ENCODE assay signal across 21 mouse cellular contexts in the genomic region with DNA sequence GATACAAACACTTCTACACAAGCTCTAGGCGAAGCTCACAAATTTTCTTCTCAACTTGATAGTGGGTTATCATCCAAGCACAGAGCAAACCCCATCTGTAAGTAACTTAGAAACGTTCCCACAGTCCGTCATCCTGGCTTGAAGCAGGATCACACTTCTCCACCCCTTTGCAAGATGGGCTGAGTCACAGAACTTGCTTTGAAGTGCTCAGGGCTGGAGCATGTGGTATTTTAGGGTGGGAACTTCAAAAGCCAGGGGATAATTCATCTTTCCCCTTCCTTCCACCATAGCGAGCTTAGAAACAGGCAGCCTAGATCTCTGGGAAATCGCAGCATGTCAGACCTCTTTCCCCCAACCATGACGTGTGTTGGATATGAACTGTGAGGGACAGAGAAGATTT. TPM values are rescaled to one million over a fixed set of nuclear protein-coding genes. Genes with fewer than 3 reads are reported as not detected.
DNase-seq lines count a peak whose midpoint lies in the region; ATAC-seq and TF ChIP-seq lines count a peak whose summit lies in the region.
"Had no signal": no experiment of that assay in that cellular context is flagged by ENCODE, and none has a peak within 500 bp of the region (broad histone marks: within the 10 kb centered on the region; RNA-seq: fewer than 3 reads in every experiment).

No protein-coding gene starts in this region.

- 70% methylated on average over 6 of the region's 6 CpGs for WGBS in forebrain, postnatal 0 days
- WGBS in forebrain, embryonic 13.5 days: 80% methylated on average over 6 of the region's 6 CpGs
- 10% methylated on average over 6 of the region's 6 CpGs for WGBS in limb, embryonic 14.5 days
- WGBS in limb, embryonic 10.5 days: 18% methylated on average over 6 of the region's 6 CpGs

- H3K36me3 ChIP-seq in forebrain, postnatal 0 days (ENCODE audit: insufficient read depth): no peaks in the 10 kb centered on the region
- no peaks in the 10 kb centered on the region for H3K36me3 ChIP-seq in forebrain, embryonic 13.5 days (ENCODE audit: poor library complexity, severe bottlenecking)
- H3K36me3 ChIP-seq in limb, embryonic 14.5 days (ENCODE audit: control insufficient read depth, insufficient read depth, low read length): no peaks in the 10 kb centered on the region
- no peaks in the 10 kb centered on the region for H3K36me3 ChIP-seq in limb, embryonic 10.5 days
- no peaks in the 10 kb centered on the region for H3K36me3 ChIP-seq in myocyte (ENCODE audit: control insufficient read depth, insufficient read depth)
- H3K36me3 ChIP-seq: embryonic facial prominence, embryonic 15.5 days; limb, embryonic 12.5 days had no signal

- no peak for DNase-seq in forebrain, postnatal 0 days
- DNase-seq in limb, embryonic 14.5 days (ENCODE audit: low spot score): no peak
- DNase-seq in limb, embryonic 10.5 days (ENCODE audit: low spot score): no peak
- peak; percentile 16 for DNase-seq in forelimb bud, embryonic 11.5 days (ENCODE audit: low read depth, low spot score)
- DNase-seq in urinary bladder, postnatal 10 days (ENCODE audit: low spot score): no peak
- DNase-seq: cerebellum, adult 11 months; cerebellum, postnatal 14 days; gastrocnemius, postnatal 25 days; kidney, postnatal 36 days; layer of hippocampus, adult 9-11 months; lung, postnatal 36 days; right cerebral cortex, postnatal 25 days; thymus, postnatal 14 days had no signal

- no peak overlapping the region for H3K4me3 ChIP-seq in forebrain, postnatal 0 days (ENCODE audit: low read depth, low read length)
- no peak overlapping the region for H3K4me3 ChIP-seq in forebrain, embryonic 13.5 days
- no peak overlapping the region for H3K4me3 ChIP-seq in limb, embryonic 14.5 days (replicated peaks; ENCODE audit: low read length)
- H3K4me3 ChIP-seq in limb, embryonic 10.5 days: no peak overlapping the region
- no peak overlapping the region for H3K4me3 ChIP-seq in myocyte
- H3K4me3 ChIP-seq: embryonic facial prominence, embryonic 15.5 days; limb, embryonic 12.5 days had no signal

- no peak overlapping the region for H3K9ac ChIP-seq in forebrain, postnatal 0 days
- no peak overlapping the region for H3K9ac ChIP-seq in forebrain, embryonic 13.5 days
- H3K9ac ChIP-seq in limb, embryonic 14.5 days (ENCODE audit: low read depth, low read length, severe bottlenecking): no peak overlapping the region
- H3K9ac ChIP-seq: embryonic facial prominence, embryonic 15.5 days; limb, embryonic 12.5 days; liver, embryonic 14.5 days had no signal

- ATAC-seq in forebrain, postnatal 0 days: peak; percentile 83
- ATAC-seq in forebrain, embryonic 13.5 days: no peak
- no peak for ATAC-seq in limb, embryonic 14.5 days (ENCODE audit: low FRiP score, low read depth)
- ATAC-seq: midbrain, embryonic 16.5 days had no signal

- no peaks in the 10 kb centered on the region for H3K27me3 ChIP-seq in forebrain, postnatal 0 days (ENCODE audit: insufficient read depth, low read length)
- peaks cover 9% of the 10 kb centered on the region; the same call in 1 of the 2 replicates for H3K27me3 ChIP-seq in forebrain, embryonic 13.5 days
- H3K27me3 ChIP-seq in limb, embryonic 14.5 days (ENCODE audit: control insufficient read depth, insufficient read depth, low read length): peaks cover 4% of the 10 kb centered on the region; the same call in 1 of the 2 replicates
- H3K27me3 ChIP-seq in limb, embryonic 10.5 days (ENCODE audit: low read depth, poor library complexity, severe bottlenecking): peaks cover 11% of the 10 kb centered on the region
- no peaks in the 10 kb centered on the region for H3K27me3 ChIP-seq in myocyte (ENCODE audit: control insufficient read depth, insufficient read depth, insufficient read length)

- no peak for TF ChIP-seq POLR2A in limb, embryonic 14.5 days (IDR thresholded peaks at IDR 0.05; ENCODE audit: borderline replicate concordance, extremely low read depth, insufficient read depth, insufficient read length)
- no peak for TF ChIP-seq POLR2A in myocyte (IDR thresholded peaks at IDR 0.05; ENCODE audit: insufficient read length, low read depth)

- no peak overlapping the region for H3ac ChIP-seq in myocyte (ENCODE audit: control insufficient read depth, insufficient read length)

- H3K27ac ChIP-seq in forebrain, postnatal 0 days (ENCODE audit: low read depth, low read length): no peak overlapping the region
- H3K27ac ChIP-seq in forebrain, embryonic 13.5 days: no peak overlapping the region
- 0 out of 2 replicates have a peak overlapping the region, but pooled peaks have one; percentile 38 for H3K27ac ChIP-seq in limb, embryonic 14.5 days (replicated peaks; ENCODE audit: low read depth, low read length)
- H3K27ac ChIP-seq in limb, embryonic 10.5 days: no peak overlapping the region
- H3K27ac ChIP-seq: embryonic facial prominence, embryonic 15.5 days; limb, embryonic 12.5 days; liver, embryonic 14.5 days had no signal

- no peaks in the 10 kb centered on the region for H3K4me1 ChIP-seq in forebrain, postnatal 0 days (ENCODE audit: insufficient read depth)
- 0 out of 2 replicates have a peak, but pooled peaks cover 1% of the 10 kb centered on the region for H3K4me1 ChIP-seq in forebrain, embryonic 13.5 days
- no peaks in the 10 kb centered on the region for H3K4me1 ChIP-seq in limb, embryonic 14.5 days (ENCODE audit: control insufficient read depth, insufficient read depth, low read length)
- peaks cover 7% of the 10 kb centered on the region for H3K4me1 ChIP-seq in limb, embryonic 10.5 days
- H3K4me1 ChIP-seq: limb, embryonic 12.5 days had no signal

- no peak overlapping the region for H3K4me2 ChIP-seq in forebrain, postnatal 0 days (ENCODE audit: low read depth)
- no peak overlapping the region for H3K4me2 ChIP-seq in forebrain, embryonic 13.5 days
- H3K4me2 ChIP-seq in limb, embryonic 14.5 days (replicated peaks; ENCODE audit: low read depth, low read length, severe bottlenecking): no peak overlapping the region
- H3K4me2 ChIP-seq in myocyte (ENCODE audit: low read depth): peak overlapping the region; percentile 48
- H3K4me2 ChIP-seq: embryonic facial prominence, embryonic 15.5 days; limb, embryonic 12.5 days had no signal

- no peaks in the 10 kb centered on the region for H3K9me3 ChIP-seq in forebrain, postnatal 0 days (ENCODE audit: low read length)
- no peaks in the 10 kb centered on the region for H3K9me3 ChIP-seq in forebrain, embryonic 13.5 days (replicated peaks)
- H3K9me3 ChIP-seq in limb, embryonic 14.5 days (ENCODE audit: control insufficient read depth, low read length): no peaks in the 10 kb centered on the region
- H3K9me3 ChIP-seq in limb, embryonic 10.5 days (replicated peaks): no peaks in the 10 kb centered on the region
- H3K9me3 ChIP-seq: embryonic facial prominence, embryonic 15.5 days; limb, embryonic 12.5 days had no signal

- TF ChIP-seq CTCF in forebrain, postnatal 0 days (IDR thresholded peaks at IDR 0.05; ENCODE audit: low read depth): no peak

- no peaks in the 10 kb centered on the region for H3K79me2 ChIP-seq in myocyte (ENCODE audit: control insufficient read depth, insufficient read depth)

TF ChIP-seq in myocyte, 11 proteins besides CTCF, POLR2A, EP300 and RAD21 (continues in another document):
- TF ChIP-seq TCF3 (IDR thresholded peaks at IDR 0.05; ENCODE audit: insufficient read length, low read depth) (no peak), MYOG (IDR thresholded peaks at IDR 0.05; ENCODE audit: control insufficient read depth in 1 of 3, insufficient read depth in 1 of 3, insufficient read length in 2 of 3, low read depth in 2 of 3) (no peak), POLR2AphosphoS2 (IDR thresholded peaks at IDR 0.05; ENCODE audit: insufficient read length, low read depth) (no peak), MAX (IDR thresholded peaks at IDR 0.05; ENCODE audit: low read depth) (no peak), REST (IDR thresholded peaks at IDR 0.05; ENCODE audit: insufficient read depth, insufficient read length) (no peak), CEBPB (IDR thresholded peaks at IDR 0.05; ENCODE audit: insufficient read depth, poor library complexity, severe bottlenecking) (no peak)

RNA-seq across cellular contexts. Expression of a gene that starts 5.3 kb away (rescaled TPM):
- 32.9 and 33.8 TPM in 2 replicates for total RNA-seq in forebrain, postnatal 0 days (2014; rRNA removed)
- 28.9 and 31.6 TPM in 2 replicates for polyA plus RNA-seq in forebrain, postnatal 0 days (2015; fragmentation: Nextera tagmentation; extraction: Ambion mirVana)
- polyA plus RNA-seq in forebrain, embryonic 13.5 days (2015; fragmentation: Nextera tagmentation; extraction: Ambion mirVana): 8.6 and 12.2 TPM in 2 replicates
- 0.37 and 0.43 TPM in 2 replicates for polyA plus RNA-seq in limb, embryonic 14.5 days (2012; rRNA removed)
- polyA plus RNA-seq in limb, embryonic 14.5 days (2014; fragmentation: Nextera tagmentation; extraction: Ambion mirVana): 0.39 and 0.50 TPM in 2 replicates
- polyA plus RNA-seq in limb, embryonic 10.5 days (2016; fragmentation: Nextera tagmentation; extraction: Ambion mirVana): 0.39 and 0.45 TPM in 2 replicates
- polyA plus RNA-seq in myocyte (2012; fragmentation: generic; extraction: Trizol): 0.53 TPM
- total RNA-seq: megakaryocyte-erythroid progenitor cell, adult 5-6 weeks; neutrophil, adult 5-6 weeks had no signal

RNA-seq across cellular contexts. Expression of a gene that starts 21.3 kb away (rescaled TPM):
- 5.3 and 7.8 TPM in 2 replicates for total RNA-seq in forebrain, postnatal 0 days (2014; rRNA removed)
- 7.6 and 8.9 TPM in 2 replicates for polyA plus RNA-seq in forebrain, postnatal 0 days (2015; fragmentation: Nextera tagmentation; extraction: Ambion mirVana)
- polyA plus RNA-seq in forebrain, embryonic 13.5 days (2015; fragmentation: Nextera tagmentation; extraction: Ambion mirVana): 7.0 and 8.3 TPM in 2 replicates
- polyA plus RNA-seq in limb, embryonic 14.5 days (2012; rRNA removed): 10.0 and 10.3 TPM in 2 replicates
- 14.6 and 16.1 TPM in 2 replicates for polyA plus RNA-seq in limb, embryonic 14.5 days (2014; fragmentation: Nextera tagmentation; extraction: Ambion mirVana)
- 6.9 and 9.6 TPM in 2 replicates for polyA plus RNA-seq in limb, embryonic 10.5 days (2016; fragmentation: Nextera tagmentation; extraction: Ambion mirVana)
- 41.9 TPM for polyA plus RNA-seq in myocyte (2012; fragmentation: generic; extraction: Trizol)
- total RNA-seq: megakaryocyte-erythroid progenitor cell, adult 5-6 weeks; neutrophil, adult 5-6 weeks had no signal

RNA-seq across cellular contexts. Expression of a gene that starts 45.7 kb away (rescaled TPM):
- 109 and 121 TPM in 2 replicates for total RNA-seq in forebrain, postnatal 0 days (2014; rRNA removed)
- 80.8 and 92.8 TPM in 2 replicates for polyA plus RNA-seq in forebrain, postnatal 0 days (2015; fragmentation: Nextera tagmentation; extraction: Ambion mirVana)
- 94.2 and 109 TPM in 2 replicates for polyA plus RNA-seq in forebrain, embryonic 13.5 days (2015; fragmentation: Nextera tagmentation; extraction: Ambion mirVana)
- 155 and 168 TPM in 2 replicates for polyA plus RNA-seq in limb, embryonic 14.5 days (2012; rRNA removed)
- polyA plus RNA-seq in limb, embryonic 14.5 days (2014; fragmentation: Nextera tagmentation; extraction: Ambion mirVana): 95.7 and 99.0 TPM in 2 replicates
- 116 and 123 TPM in 2 replicates for polyA plus RNA-seq in limb, embryonic 10.5 days (2016; fragmentation: Nextera tagmentation; extraction: Ambion mirVana)
- polyA plus RNA-seq in myocyte (2012; fragmentation: generic; extraction: Trizol): 219 TPM

RNA-seq across cellular contexts. Expression of a gene that starts 45.8 kb away (rescaled TPM):
- total RNA-seq in forebrain, postnatal 0 days (2014; rRNA removed): 0.23 and 1.4 TPM in 2 replicates
- polyA plus RNA-seq in forebrain, postnatal 0 days (2015; fragmentation: Nextera tagmentation; extraction: Ambion mirVana): 0.84 and 1.4 TPM in 2 replicates
- 2.4 and 2.7 TPM in 2 replicates for polyA plus RNA-seq in forebrain, embryonic 13.5 days (2015; fragmentation: Nextera tagmentation; extraction: Ambion mirVana)
- polyA plus RNA-seq in limb, embryonic 14.5 days (2012; rRNA removed): 2.4 and 2.5 TPM in 2 replicates
- 3.2 and 3.9 TPM in 2 replicates for polyA plus RNA-seq in limb, embryonic 14.5 days (2014; fragmentation: Nextera tagmentation; extraction: Ambion mirVana)
- polyA plus RNA-seq in limb, embryonic 10.5 days (2016; fragmentation: Nextera tagmentation; extraction: Ambion mirVana): 2.4 and 2.7 TPM in 2 replicates
- polyA plus RNA-seq in myocyte (2012; fragmentation: generic; extraction: Trizol): 1.9 TPM
